Mouse (Mus musculus): ENCODE data around the gene Fmnl2. TPM values are rescaled to one million over a fixed set of nuclear protein-coding genes. Genes with fewer than 3 reads are reported as not detected.

Fmnl2 gene
- total RNA-seq, 2 experiments from 2014 or later = 42.9 to 47.5 TPM

GRCm38 (mm10) chr2:52958535-52959290 is 101.1 kb downstream of the Fmnl2 start:
- peak in 1 of 2 experiments; percentile 36 for DNase-seq

GRCm38 (mm10) chr2:52959291-52959621 is 101.6 kb downstream of the Fmnl2 start:
- DNase-seq = no peak

- DNase-seq = no peak
These were observed 102.3 kb downstream of the Fmnl2 start for GRCm38 (mm10) chr2:52959982-52960381.

- no peak for DNase-seq
These were observed 103.0 kb downstream of the Fmnl2 start for GRCm38 (mm10) chr2:52960697-52961096.

GRCm38 (mm10) chr2:52963439-52963838 is 105.8 kb downstream of the Fmnl2 start:
- no peak for DNase-seq

- no peak for DNase-seq
These were observed 106.8 kb downstream of the Fmnl2 start for GRCm38 (mm10) chr2:52964386-52964928.

GRCm38 (mm10) chr2:52966227-52966626 is 108.6 kb downstream of the Fmnl2 start:
- DNase-seq = no peak

GRCm38 (mm10) chr2:52966820-52967460 is 109.3 kb downstream of the Fmnl2 start:
- DNase-seq = no peak

- no peak for DNase-seq
These were observed 109.8 kb downstream of the Fmnl2 start for GRCm38 (mm10) chr2:52967461-52967823.

GRCm38 (mm10) chr2:52968884-52969283 is 111.2 kb downstream of the Fmnl2 start:
- DNase-seq = no peak

GRCm38 (mm10) chr2:52974056-52974455 is 116.4 kb downstream of the Fmnl2 start:
- DNase-seq = no peak

GRCm38 (mm10) chr2:52974776-52975175 is 117.1 kb downstream of the Fmnl2 start:
- no peak for DNase-seq

- no peak for DNase-seq
These were observed 120.4 kb downstream of the Fmnl2 start for GRCm38 (mm10) chr2:52977921-52978675.

- DNase-seq = no peak
These were observed 121.1 kb downstream of the Fmnl2 start for GRCm38 (mm10) chr2:52978796-52979195.

GRCm38 (mm10) chr2:52979280-52979763 is 121.7 kb downstream of the Fmnl2 start:
- DNase-seq = no peak

GRCm38 (mm10) chr2:52981126-52981525 is 123.5 kb downstream of the Fmnl2 start:
- DNase-seq = no peak

GRCm38 (mm10) chr2:52981595-52981994 is 123.9 kb downstream of the Fmnl2 start:
- no peak for DNase-seq

GRCm38 (mm10) chr2:52982502-52982901 is 124.8 kb downstream of the Fmnl2 start:
- no peak for DNase-seq

GRCm38 (mm10) chr2:52984556-52984955 is 126.9 kb downstream of the Fmnl2 start:
- DNase-seq = no peak

GRCm38 (mm10) chr2:52985167-52985566 is 127.5 kb downstream of the Fmnl2 start:
- no peak for DNase-seq

- no peak for DNase-seq
These were observed 128.7 kb downstream of the Fmnl2 start for GRCm38 (mm10) chr2:52986354-52986753.

- no peak for DNase-seq
These were observed 129.4 kb downstream of the Fmnl2 start for GRCm38 (mm10) chr2:52987035-52987434.

All from layer of hippocampus, postnatal 36 days (tissue).